Mouse (Mus musculus) T-helper 17 cell (primary cell): ENCODE data around the gene Slf2.

Source experiments
- in situ Hi-C, 2 experiments: fragments of 300-600 bp; cut with MboI, MseI; formaldehyde crosslinking; loops; 1 replicate in 1 of 2; 2 replicates in 1 of 2; pipeline ENCODE4 v1.15.1; 2025; ENCODE audit warnings: high pct_unique_total_duplicates in 2 of 2

Gene Slf2

GRCm38 (mm10) chr19:44907851-44908690, 22.9 kb upstream of the Slf2 start:
- in situ Hi-C loops, result loop anchor here in 1 of 2 experiments (5.0 kb wide), 1 partner anchor 529 kb away; no protein-coding TSS in a partner anchor

GRCm38 (mm10) chr19:44908836-44909460, 22.0 kb upstream of the Slf2 start:
- in situ Hi-C loops, result loop anchor here in 1 of 2 experiments (5.0 kb wide), 1 partner anchor 528 kb away; no protein-coding TSS in a partner anchor

- in situ Hi-C loops, result no loop called here
Observed at GRCm38 (mm10) chr19:44914481-44915249, 16.3 kb upstream of the Slf2 start.

- in situ Hi-C loops, result no loop called here
Observed at GRCm38 (mm10) chr19:44918171-44918570, 12.8 kb upstream of the Slf2 start.

- in situ Hi-C loops, result no loop called here
Observed at GRCm38 (mm10) chr19:44921466-44922139, 9.3 kb upstream of the Slf2 start.

GRCm38 (mm10) chr19:44922521-44922920, 8.4 kb upstream of the Slf2 start:
- in situ Hi-C loops, result no loop called here

- in situ Hi-C loops, result no loop called here
Observed at GRCm38 (mm10) chr19:44924699-44925098, 6.3 kb upstream of the Slf2 start.

GRCm38 (mm10) chr19:44926781-44927180, 4.2 kb upstream of the Slf2 start:
- in situ Hi-C loops, result no loop called here

GRCm38 (mm10) chr19:44927250-44927649, 3.7 kb upstream of the Slf2 start:
- in situ Hi-C loops, result no loop called here

GRCm38 (mm10) chr19:44928185-44928584, 2.8 kb upstream of the Slf2 start:
- in situ Hi-C loops, result no loop called here

GRCm38 (mm10) chr19:44929251-44929650, 1.7 kb upstream of the Slf2 start:
- in situ Hi-C loops, result no loop called here

GRCm38 (mm10) chr19:44929663-44930062, 1.3 kb upstream of the Slf2 start:
- in situ Hi-C loops, result loop anchor here (5.0 to 10.0 kb wide), 3 partner anchors 38 to 1445 kb away; no protein-coding TSS in a partner anchor

- in situ Hi-C loops, result loop anchor here (5.0 to 10.0 kb wide), 3 partner anchors 37 to 1445 kb away; no protein-coding TSS in a partner anchor
Observed at GRCm38 (mm10) chr19:44930122-44930521, 829 bp upstream of the Slf2 start.

GRCm38 (mm10) chr19:44931454-44931759, 456 bp downstream of the Slf2 start:
- in situ Hi-C loops, result loop anchor here (5.0 to 10.0 kb wide), 3 partner anchors 36 to 1443 kb away; no protein-coding TSS in a partner anchor

- in situ Hi-C loops, result loop anchor here (5.0 to 10.0 kb wide), 3 partner anchors 35 to 1443 kb away; no protein-coding TSS in a partner anchor
Observed at GRCm38 (mm10) chr19:44932051-44932450, 1.1 kb downstream of the Slf2 start.

- in situ Hi-C loops, result loop anchor here (5.0 to 10.0 kb wide), 3 partner anchors 34 to 1442 kb away; no protein-coding TSS in a partner anchor
Observed at GRCm38 (mm10) chr19:44933136-44933535, 2.2 kb downstream of the Slf2 start.

GRCm38 (mm10) chr19:44959633-44960032, 28.7 kb downstream of the Slf2 start:
- in situ Hi-C loops, result no loop called here

GRCm38 (mm10) chr19:44965978-44966377, 35.0 kb downstream of the Slf2 start:
- in situ Hi-C loops, result loop anchor here in 1 of 2 experiments (5.0 kb wide), 1 partner anchor 34 kb away; the partner anchor contains the start of gene Slf2

GRCm38 (mm10) chr19:44968329-44968728, 37.4 kb downstream of the Slf2 start:
- in situ Hi-C loops, result loop anchor here in 1 of 2 experiments (5.0 kb wide), 1 partner anchor 36 kb away; the partner anchor contains the start of gene Slf2

GRCm38 (mm10) chr19:44976636-44977035, 45.7 kb downstream of the Slf2 start:
- in situ Hi-C loops, result no loop called here

- in situ Hi-C loops, result no loop called here
Observed at GRCm38 (mm10) chr19:44977148-44977547, 46.2 kb downstream of the Slf2 start.
